Mouse (Mus musculus) liver, adult 2 months (tissue): Measurements from ENCODE around the gene H2al2a.

Experiments
- CTCF ChIP-seq: fragments of 200-500 bp; IDR thresholded peaks from 2 replicates; pipeline ENCODE4 v1.5.1; 2011; ENCODE audit warnings: low read depth, low read length, control low read depth
- POLR2A ChIP-seq: fragments of 200-500 bp; IDR thresholded peaks from 2 replicates; pipeline ENCODE4 v1.6.1; 2011; ENCODE audit warnings: low read length, control low read depth; ENCODE audit not compliant: insufficient read depth; ENCODE audit errors: extremely low read depth

DNA sequence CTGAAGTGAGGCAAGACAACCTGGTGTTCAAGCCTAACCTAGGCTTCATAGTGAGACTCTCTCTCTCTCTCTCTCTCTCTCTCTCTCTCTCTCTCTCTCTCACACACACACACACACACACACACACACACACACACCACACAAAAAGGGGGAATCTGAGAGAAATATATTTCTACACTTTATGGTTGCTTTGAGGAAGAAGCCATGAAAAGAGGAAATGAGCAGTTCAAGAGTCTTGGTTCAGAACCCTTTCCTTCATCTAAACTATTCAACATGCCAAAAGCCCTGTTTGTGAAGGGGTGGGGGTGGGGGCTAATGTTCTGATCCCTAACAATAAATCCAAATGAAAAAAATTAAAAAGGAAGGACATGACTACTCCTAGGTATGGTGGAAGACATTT lies 7.2 kb downstream of the H2al2a start:
- no peak for TF ChIP-seq CTCF
- TF ChIP-seq POLR2A = no peak
